Mouse (Mus musculus): ENCODE data around the gene Ikzf2.

The Ikzf2 gene

GRCm38 (mm10) chr1:69591328-69591801 lies 95.7 kb downstream of the Ikzf2 start:
- DNase-seq (ENCODE audit: low spot score): no peak

- DNase-seq (ENCODE audit: low spot score): no peak
Measured at GRCm38 (mm10) chr1:69585546-69585945, 101.5 kb downstream of the Ikzf2 start.

GRCm38 (mm10) chr1:69583932-69584659 lies 102.9 kb downstream of the Ikzf2 start:
- DNase-seq (ENCODE audit: low spot score): no peak

GRCm38 (mm10) chr1:69578917-69579316 lies 108.1 kb downstream of the Ikzf2 start:
- no peak for DNase-seq (ENCODE audit: low spot score)

- no peak for DNase-seq (ENCODE audit: low spot score)
Measured at GRCm38 (mm10) chr1:69559443-69560090, 127.5 kb downstream of the Ikzf2 start.

- no peak for DNase-seq (ENCODE audit: low spot score)
Measured at GRCm38 (mm10) chr1:69555636-69556151, 131.4 kb downstream of the Ikzf2 start.

GRCm38 (mm10) chr1:69549987-69550386 lies 137.1 kb downstream of the Ikzf2 start:
- no peak for DNase-seq (ENCODE audit: low spot score)

- no peak for DNase-seq (ENCODE audit: low spot score)
Measured at GRCm38 (mm10) chr1:69545885-69546253, 141.2 kb downstream of the Ikzf2 start.

- DNase-seq (ENCODE audit: low spot score): no peak
Measured at GRCm38 (mm10) chr1:69545217-69545884, 141.7 kb downstream of the Ikzf2 start.

- no peak for DNase-seq (ENCODE audit: low spot score)
Measured at GRCm38 (mm10) chr1:69543774-69544597, 143.1 kb downstream of the Ikzf2 start.

GRCm38 (mm10) chr1:69542546-69542945 lies 144.5 kb downstream of the Ikzf2 start:
- DNase-seq (ENCODE audit: low spot score): no peak

- DNase-seq (ENCODE audit: low spot score): no peak
Measured at GRCm38 (mm10) chr1:69538663-69539062, 148.4 kb downstream of the Ikzf2 start.

- DNase-seq (ENCODE audit: low spot score): no peak
Measured at GRCm38 (mm10) chr1:69537619-69538018, 149.4 kb downstream of the Ikzf2 start.

- DNase-seq (ENCODE audit: low spot score): no peak
Measured at GRCm38 (mm10) chr1:69535507-69535906, 151.5 kb downstream of the Ikzf2 start.

- no peak for DNase-seq (ENCODE audit: low spot score)
Measured at GRCm38 (mm10) chr1:69533048-69533447, 154.0 kb downstream of the Ikzf2 start.

GRCm38 (mm10) chr1:69528696-69529095 lies 158.3 kb downstream of the Ikzf2 start:
- no peak for DNase-seq (ENCODE audit: low spot score)

GRCm38 (mm10) chr1:69521656-69522055 lies 165.4 kb downstream of the Ikzf2 start:
- no peak for DNase-seq (ENCODE audit: low spot score)

GRCm38 (mm10) chr1:69519356-69519755 lies 167.7 kb downstream of the Ikzf2 start:
- no peak for DNase-seq (ENCODE audit: low spot score)

GRCm38 (mm10) chr1:69518012-69518411 lies 169.0 kb downstream of the Ikzf2 start:
- DNase-seq (ENCODE audit: low spot score): no peak

GRCm38 (mm10) chr1:69516144-69516543 lies 170.9 kb downstream of the Ikzf2 start:
- DNase-seq (ENCODE audit: low spot score): no peak

- no peak for DNase-seq (ENCODE audit: low spot score)
Measured at GRCm38 (mm10) chr1:69513595-69514250, 173.3 kb downstream of the Ikzf2 start.
